Mouse (Mus musculus): ENCODE measurements around the gene Six2.

The Six2 gene

DNA sequence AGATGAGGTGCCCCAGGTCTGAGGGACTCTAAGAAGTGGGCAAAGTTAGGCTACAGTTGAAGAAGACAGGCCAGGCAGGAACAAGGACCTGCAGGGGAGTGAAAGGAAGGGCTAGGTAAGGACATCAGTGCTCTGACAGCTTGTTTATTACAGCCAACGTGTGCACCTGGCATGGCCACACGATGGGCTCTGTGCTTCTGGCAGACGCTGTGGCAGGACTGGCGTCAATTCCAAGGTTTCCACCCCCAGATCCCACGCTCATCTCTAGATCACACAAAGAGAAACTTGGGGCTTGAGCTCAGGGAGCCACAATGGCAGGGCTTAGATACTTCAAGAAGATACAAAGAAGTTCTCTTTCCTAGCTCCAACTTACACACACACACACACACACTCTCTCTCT, 26.6 kb downstream of the Six2 start:
- no peak for DNase-seq (ENCODE audit: low spot score)

DNA sequence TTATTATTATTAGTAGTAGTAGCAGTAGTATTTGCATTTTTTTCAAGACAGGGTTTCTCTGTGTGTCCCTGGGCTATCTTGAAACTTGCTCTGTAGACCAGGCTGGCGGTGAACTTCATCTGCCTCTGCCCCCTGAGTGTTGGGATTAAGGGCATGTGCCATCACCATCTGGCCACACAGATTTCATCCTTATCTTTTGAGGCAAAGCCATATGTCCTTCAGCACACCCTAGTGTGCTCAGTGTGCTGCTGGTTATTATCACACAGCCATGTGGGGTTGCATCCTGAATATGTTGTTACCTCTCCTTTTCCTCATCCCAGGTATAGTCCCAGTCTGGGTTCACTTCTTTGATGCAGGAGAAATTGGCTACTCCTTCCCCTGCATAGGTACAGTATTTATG, 28.1 kb downstream of the Six2 start:
- no peak for DNase-seq (ENCODE audit: low spot score)

DNA sequence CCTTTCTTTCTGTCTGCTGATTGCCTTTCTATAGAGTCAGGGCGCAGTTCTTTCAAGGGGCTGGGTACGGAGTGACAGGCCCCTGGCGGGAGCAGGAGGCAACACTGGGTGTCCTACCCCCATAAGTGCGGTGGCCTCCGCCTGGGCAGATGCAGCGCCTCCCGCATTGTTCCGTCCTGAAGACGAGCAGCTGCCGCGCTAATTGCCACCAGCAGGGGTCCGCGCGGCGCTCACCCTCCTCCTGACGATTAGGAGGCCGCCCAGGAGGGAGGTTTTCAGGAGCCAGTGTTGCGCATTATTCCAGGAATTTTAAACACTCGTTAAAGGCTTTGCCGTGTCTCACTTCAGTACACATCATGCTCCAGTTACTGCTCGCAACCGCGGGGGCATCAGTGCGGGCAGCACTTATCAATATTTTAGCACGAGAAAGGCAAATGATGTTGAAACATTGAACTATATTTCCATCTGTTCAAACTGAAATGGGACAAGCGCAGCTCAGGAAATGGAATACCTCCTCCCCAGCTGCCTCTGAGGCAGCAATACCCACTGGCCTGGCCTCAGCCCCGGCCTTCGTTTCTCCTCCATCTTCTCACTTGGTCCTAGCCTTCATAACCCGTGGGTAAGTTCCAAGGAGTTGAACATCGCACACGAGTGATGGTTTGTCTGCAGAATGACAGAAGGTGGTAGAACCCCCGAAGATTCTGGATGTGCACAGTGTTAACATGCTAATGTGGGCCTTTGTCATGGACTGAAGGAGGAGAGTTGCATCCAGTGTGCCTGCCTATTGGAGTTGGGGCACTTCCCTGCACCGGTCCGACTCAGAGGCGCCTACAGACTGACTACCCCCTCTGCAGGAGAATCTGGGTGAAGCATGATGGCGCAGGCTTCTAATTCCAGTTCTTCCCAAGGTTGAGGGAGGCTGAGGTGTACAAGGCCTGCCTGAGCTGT, 42.1 kb downstream of the Six2 start:
- no peak for DNase-seq (ENCODE audit: low spot score)

DNA sequence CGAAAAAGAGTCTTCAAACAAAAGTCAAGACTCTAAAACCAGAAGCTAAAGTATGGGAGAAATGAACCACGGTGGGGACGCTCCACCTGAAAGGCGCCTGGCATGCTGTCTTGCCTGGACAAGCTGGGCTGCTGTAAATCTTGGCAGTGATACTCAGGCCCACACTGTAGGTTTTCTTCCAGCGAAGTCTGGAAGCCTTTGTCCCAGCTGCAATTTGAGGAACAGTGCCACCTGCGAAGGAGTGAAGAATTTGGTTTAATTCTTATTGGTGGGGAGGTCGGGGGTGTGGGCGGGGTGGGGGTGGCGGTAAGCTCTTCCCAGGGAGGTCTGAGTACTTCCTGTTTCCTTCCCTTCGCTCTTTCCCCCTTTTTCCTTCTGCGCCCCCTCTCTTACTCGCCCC, 42.8 kb downstream of the Six2 start:
- no peak for DNase-seq (ENCODE audit: low spot score)

DNA sequence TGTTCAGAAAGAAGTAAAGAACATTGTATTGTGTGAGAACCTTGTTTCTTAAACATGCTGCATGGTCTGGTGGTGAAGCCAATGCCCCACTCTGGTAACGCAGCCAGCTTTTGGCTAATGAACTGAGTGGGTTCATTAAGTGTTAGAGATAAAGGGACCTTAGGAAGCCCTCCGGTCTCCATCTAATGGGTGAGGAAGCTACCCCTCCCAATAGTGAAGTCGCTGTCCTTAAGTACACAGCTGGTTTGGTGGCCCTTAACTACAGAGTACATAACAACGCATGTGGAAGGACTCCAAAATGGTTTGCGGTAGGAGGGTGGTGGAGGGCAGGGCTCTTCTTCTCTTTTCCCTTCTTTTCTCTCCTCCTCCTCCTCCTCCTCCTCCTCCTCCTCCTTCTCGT, 50.2 kb downstream of the Six2 start:
- no peak for DNase-seq (ENCODE audit: low spot score)
